Mouse (Mus musculus) urinary bladder, postnatal 14 days (tissue): ENCODE results near the gene Slc12a6.

Experiments
- DNase-seq: peaks from one replicate; pipeline ENCODE4 v3.0.0; 2021; ENCODE audit warnings: low spot score

Slc12a6 gene

DNA sequence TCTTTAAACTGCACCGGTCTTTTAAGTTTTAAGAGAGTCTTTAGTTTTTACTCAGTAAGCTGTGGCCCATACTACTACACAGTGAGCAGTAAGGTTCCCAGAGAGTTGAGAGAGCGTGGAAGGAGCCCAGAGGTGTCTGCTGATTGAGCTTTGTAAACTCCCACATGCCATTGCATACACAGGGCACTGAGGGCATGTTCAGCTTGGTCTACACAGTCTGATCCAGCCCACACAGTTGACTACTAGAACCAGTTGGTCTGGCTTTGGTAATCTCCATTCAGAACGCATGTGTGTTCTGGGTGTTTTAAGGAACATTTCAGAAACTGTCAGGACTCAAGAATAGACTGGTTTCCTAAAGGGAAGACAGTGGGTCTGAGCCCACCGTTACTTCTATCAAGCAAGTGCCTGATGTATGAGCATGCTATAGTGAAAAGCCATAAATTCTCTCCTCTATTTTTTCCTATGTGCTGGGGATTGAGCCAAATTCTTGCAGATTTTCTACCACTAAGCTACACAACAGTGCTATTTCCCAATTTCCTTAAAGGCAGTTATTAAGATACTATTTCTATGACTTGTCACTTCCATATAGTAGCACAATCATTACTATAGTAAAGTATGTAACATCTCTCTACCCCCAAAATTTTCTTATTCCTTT is 125.8 kb downstream of the Slc12a6 start:
- no peak for DNase-seq

DNA sequence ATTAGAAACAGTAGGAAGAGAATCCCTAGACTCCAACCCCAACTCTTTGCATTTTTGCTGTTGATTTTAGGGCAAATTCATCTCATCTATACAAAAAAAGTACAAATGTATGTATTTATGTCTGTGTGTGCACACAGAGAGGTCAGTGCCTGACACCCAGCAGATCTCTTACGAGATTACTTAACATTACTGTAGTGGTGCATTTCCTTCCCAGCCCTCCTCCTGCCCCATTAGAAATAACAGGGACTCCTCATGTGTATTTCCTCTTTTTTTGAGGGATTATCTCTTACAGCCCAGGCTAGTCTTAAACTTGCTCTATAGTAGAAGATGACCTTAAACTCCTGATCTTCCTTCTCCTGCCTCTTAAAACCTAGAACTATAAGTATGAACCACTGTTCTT is 127.1 kb downstream of the Slc12a6 start:
- DNase-seq = no peak

DNA sequence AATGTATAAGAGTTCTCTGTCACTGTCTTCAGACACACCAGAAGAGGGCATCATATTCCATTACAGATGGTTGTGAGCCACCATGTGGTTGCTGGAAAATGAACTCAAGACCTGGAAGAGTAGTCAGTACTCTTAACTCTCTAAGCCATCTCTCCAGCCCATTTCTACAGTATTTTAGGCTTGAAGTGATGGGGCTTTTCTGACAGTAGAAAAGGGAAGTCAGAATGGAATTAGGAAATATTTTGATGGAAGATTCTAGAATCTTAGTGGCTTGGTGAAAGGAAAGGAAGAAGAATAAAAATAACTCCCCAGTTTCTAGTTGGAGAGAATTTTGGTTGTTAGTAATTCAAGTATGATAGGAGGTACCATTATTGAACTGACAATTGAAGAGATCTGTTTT is 128.3 kb downstream of the Slc12a6 start:
- no peak for DNase-seq

DNA sequence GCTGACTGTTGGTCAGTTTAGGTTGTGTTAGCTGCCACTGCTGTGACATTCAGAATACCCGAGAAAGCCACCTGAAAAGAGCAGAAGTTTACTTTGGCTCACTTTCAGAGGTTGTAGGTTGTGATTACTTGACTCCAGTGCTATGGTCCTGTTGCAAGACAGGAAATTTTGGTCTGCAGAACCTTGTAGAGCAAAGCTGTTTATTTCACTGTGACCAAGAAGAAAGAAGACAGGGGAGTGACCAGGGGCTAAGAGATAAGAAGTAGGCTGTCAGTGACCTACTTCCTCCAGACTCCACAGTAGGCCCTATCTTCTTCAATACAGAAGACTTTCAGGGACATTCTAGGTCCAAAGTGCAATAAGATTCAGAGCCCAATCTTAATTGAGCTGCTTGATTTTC is 131.0 kb downstream of the Slc12a6 start:
- no peak for DNase-seq

DNA sequence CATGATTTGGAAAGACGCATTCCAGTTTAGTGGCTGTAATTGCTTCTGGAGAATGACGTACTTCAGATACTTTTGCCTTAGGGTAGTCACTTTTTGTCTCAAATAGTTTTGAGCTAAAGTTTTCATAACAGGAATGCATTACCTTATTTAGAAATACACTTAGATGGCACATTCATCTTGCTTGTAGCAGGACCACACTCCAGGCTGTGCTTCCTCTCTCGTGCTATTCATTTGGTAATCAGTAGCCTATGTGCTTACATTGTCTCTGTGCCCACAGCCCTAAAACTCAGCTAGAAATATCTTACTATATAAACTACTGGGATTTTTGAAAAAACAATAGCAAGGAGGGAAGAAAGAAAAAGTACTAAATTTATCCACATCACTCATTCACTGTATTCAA is 141.4 kb downstream of the Slc12a6 start:
- DNase-seq = no peak
